Mouse (Mus musculus): Measurements from ENCODE around the gene Cacna1c. TPM values are rescaled to one million over a fixed set of nuclear protein-coding genes. Genes with fewer than 3 reads are reported as not detected.
A peak's percentile ranks its signal among the peaks of the same experiment; 100 is the strongest.

The Cacna1c gene
- polyA plus RNA-seq, 1 experiment, result 19.1 TPM

- peak; percentile 97 for DNase-seq (ENCODE audit: low read depth)
- TF ChIP-seq POLR2A (IDR thresholded peaks at IDR 0.05; ENCODE audit: borderline replicate concordance, extremely low read depth, insufficient read depth, insufficient read length, poor library complexity, severe bottlenecking), result peak; percentile 47; the same call in 1 of the 2 replicates
- no peak for TF ChIP-seq CTCF (IDR thresholded peaks at IDR 0.05; ENCODE audit: borderline replicate concordance, extremely low read depth, insufficient read depth, insufficient read length)
Observed at GRCm38 (mm10) chr6:118561745-118562609, 634.2 kb downstream of the Cacna1c start, which contains the start of gene Ankrd26. Ankrd26 (minus strand) TSS chr6:118562226.

GRCm38 (mm10) chr6:118561225-118561624 lies 635.0 kb downstream of the Cacna1c start:
- no peak for TF ChIP-seq CTCF (IDR thresholded peaks at IDR 0.05; ENCODE audit: borderline replicate concordance, extremely low read depth, insufficient read depth, insufficient read length)
- no peak for TF ChIP-seq POLR2A (IDR thresholded peaks at IDR 0.05; ENCODE audit: borderline replicate concordance, extremely low read depth, insufficient read depth, insufficient read length, poor library complexity, severe bottlenecking)
- no peak for DNase-seq (ENCODE audit: low read depth)

- TF ChIP-seq CTCF (IDR thresholded peaks at IDR 0.05; ENCODE audit: borderline replicate concordance, extremely low read depth, insufficient read depth, insufficient read length), result no peak
- TF ChIP-seq POLR2A (IDR thresholded peaks at IDR 0.05; ENCODE audit: borderline replicate concordance, extremely low read depth, insufficient read depth, insufficient read length, poor library complexity, severe bottlenecking), result no peak
- DNase-seq (ENCODE audit: low read depth), result no peak
Observed at GRCm38 (mm10) chr6:118538627-118539026, 657.6 kb downstream of the Cacna1c start.

Other genes with a start within 250 kb of the Cacna1c start
- gene Dcp1b, start 21.2 kb downstream of the Cacna1c start, polyA plus RNA-seq (2012; rRNA removed), result 37.9 and 45.8 TPM in 2 replicates
- 0.40 and 0.67 TPM in 2 replicates for gene Cacna2d4, start 40.1 kb upstream of the Cacna1c start, polyA plus RNA-seq (2012; rRNA removed)
- 9.6 and 12.9 TPM in 2 replicates for gene Lrtm2, start 134.3 kb upstream of the Cacna1c start, polyA plus RNA-seq (2012; rRNA removed)
- gene Adipor2, start 221.3 kb upstream of the Cacna1c start, polyA plus RNA-seq (2012; rRNA removed), result 44.4 and 45.4 TPM in 2 replicates